Mouse (Mus musculus) forebrain, embryonic 14.5 days (tissue): ENCODE results near the gene Med19. TPM values are rescaled to one million over a fixed set of nuclear protein-coding genes. Genes with fewer than 3 reads are reported as not detected.

Source experiments
- ATAC-seq: fragments of 200-750 bp; cut with Nextera tagmentation; 2 replicates; pipeline ENCODE4 v1.8.0; 2017; ENCODE audit warnings: mild to moderate bottlenecking, moderate library complexity
- DNase-seq: peaks from one replicate; pipeline ENCODE4 v3.0.0-alpha.2; 2015; ENCODE audit warnings: low spot score
- H3K27ac ChIP-seq: fragments of 300-500 bp; sonication (generic); 2 replicates; pipeline ENCODE4 v1.5.1; 2014; ENCODE audit warnings: low read depth, mild to moderate bottlenecking, control low read depth, low read length, moderate library complexity
- H3K27me3 ChIP-seq: fragments of 300-500 bp; sonication (generic); replicated peaks from 2 replicates; pipeline ENCODE4 v1.6.1; 2014; ENCODE audit warnings: low read length, control low read depth, mixed read lengths; ENCODE audit not compliant: control insufficient read depth, insufficient read depth
- H3K36me3 ChIP-seq: fragments of 300-500 bp; sonication (generic); 2 replicates; pipeline ENCODE4 v1.6.1; 2014; ENCODE audit warnings: low read length, control low read depth; ENCODE audit not compliant: control insufficient read depth, insufficient read depth
- H3K4me1 ChIP-seq: fragments of 300-500 bp; sonication (generic); 2 replicates; pipeline ENCODE4 v1.6.1; 2014; ENCODE audit warnings: antibody characterized with exemption, low read length, control low read depth; ENCODE audit not compliant: control insufficient read depth, insufficient read depth
- H3K4me2 ChIP-seq: fragments of 300-500 bp; sonication (generic); 2 replicates; pipeline ENCODE4 v1.6.1; 2014; ENCODE audit warnings: mild to moderate bottlenecking, control low read depth, low read length
- H3K4me3 ChIP-seq: fragments of 300-500 bp; sonication (generic); 2 replicates; pipeline ENCODE4 v1.5.1; 2014; ENCODE audit warnings: low read depth, low read length, control low read depth
- H3K9ac ChIP-seq: fragments of 300-500 bp; sonication (generic); 2 replicates; pipeline ENCODE4 v1.6.1; 2014; ENCODE audit warnings: mild to moderate bottlenecking, low read length, control low read depth, moderate library complexity
- H3K9me3 ChIP-seq: fragments of 300-500 bp; sonication (generic); replicated peaks from 2 replicates; pipeline ENCODE4 v1.6.1; 2016; ENCODE audit warnings: low read length, control low read depth, mixed read lengths; ENCODE audit not compliant: control insufficient read depth
- WGBS: fragments of 180-500 bp; shearing (Covaris S2); extraction: QIAGEN DNeasy Blood & Tissue Kit; methylation state at CpG from one replicate; pipeline ENCODE4 v1.1.7; 2014; 5-methylcytosine and 5-hydroxymethylcytosine counted together
- polyA plus RNA-seq: library from polyadenylated mRNA; unstranded; fragments of >200 nt; fragmentation: Nextera tagmentation; extraction: Ambion mirVana; gene quantifications from 2 replicates; pipeline ENCODE4 v1.2.1, GENCODE M21; 2014

Med19 gene
- polyA plus RNA-seq, 1 experiment from 2014 or later, result 55.3 TPM

GRCm38 (mm10) chr2:84705295-84705694 lies 27.1 kb downstream of the Med19 start:
- Histone ChIP-seq H3K27me3 (no peaks in the 10 kb centered on the region), H3K9me3 (no peaks in the 10 kb centered on the region), H3K36me3 (peaks cover 35% of the 10 kb centered on the region), H3K4me2 (no peak overlapping the region), H3K27ac (no peak overlapping the region), H3K9ac (no peak overlapping the region), H3K4me3 (no peak overlapping the region), H3K4me1 (peaks cover 9% of the 10 kb centered on the region)
- ATAC-seq (no peak), DNase-seq (no peak)
- 89% methylated on average over 1 of the region's 1 CpGs for WGBS

- Histone ChIP-seq H3K27ac (no peak overlapping the region), H3K27me3 (no peaks in the 10 kb centered on the region), H3K4me1 (peaks cover 12% of the 10 kb centered on the region), H3K4me3 (no peak overlapping the region), H3K9ac (no peak overlapping the region), H3K4me2 (no peak overlapping the region), H3K9me3 (no peaks in the 10 kb centered on the region), H3K36me3 (peaks cover 39% of the 10 kb centered on the region)
- WGBS, result 17% methylated on average over 1 of the region's 1 CpGs
- peak; percentile 11 for DNase-seq
- peak; percentile 40; the same call in 1 of the 2 replicates for ATAC-seq
Measured at GRCm38 (mm10) chr2:84707523-84707922, 29.3 kb downstream of the Med19 start.

DNA sequence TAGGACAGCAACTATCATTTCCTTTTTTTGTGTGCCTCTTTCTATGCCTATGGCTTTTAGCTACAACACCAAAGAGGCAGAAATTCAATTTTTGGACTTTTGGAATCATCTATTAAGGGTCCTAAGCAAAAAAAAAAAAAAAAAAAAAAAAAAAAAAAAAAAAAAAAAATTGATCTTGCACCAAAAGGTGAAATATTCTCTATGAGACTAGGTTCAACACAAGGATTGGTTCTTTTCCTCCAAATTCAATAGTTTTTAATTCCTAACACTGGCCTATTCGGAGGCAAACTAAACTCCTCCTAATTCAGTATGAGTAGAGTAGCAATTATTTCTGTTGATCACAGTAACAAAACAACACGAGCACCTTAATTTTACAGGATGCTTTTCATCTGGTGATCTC lies 33.7 kb downstream of the Med19 start:
- Histone ChIP-seq H3K27me3 (no peaks in the 10 kb centered on the region), H3K27ac (no peak overlapping the region), H3K36me3 (peaks cover 25% of the 10 kb centered on the region), H3K9ac (no peak overlapping the region), H3K9me3 (no peaks in the 10 kb centered on the region), H3K4me1 (peaks cover 19% of the 10 kb centered on the region), H3K4me3 (no peak overlapping the region), H3K4me2 (no peak overlapping the region)
- whole genome bisulfite sequencing, result 78% methylated on average over 2 of the region's 2 CpGs
- DNase-seq (no peak), ATAC-seq (no peak)

DNA sequence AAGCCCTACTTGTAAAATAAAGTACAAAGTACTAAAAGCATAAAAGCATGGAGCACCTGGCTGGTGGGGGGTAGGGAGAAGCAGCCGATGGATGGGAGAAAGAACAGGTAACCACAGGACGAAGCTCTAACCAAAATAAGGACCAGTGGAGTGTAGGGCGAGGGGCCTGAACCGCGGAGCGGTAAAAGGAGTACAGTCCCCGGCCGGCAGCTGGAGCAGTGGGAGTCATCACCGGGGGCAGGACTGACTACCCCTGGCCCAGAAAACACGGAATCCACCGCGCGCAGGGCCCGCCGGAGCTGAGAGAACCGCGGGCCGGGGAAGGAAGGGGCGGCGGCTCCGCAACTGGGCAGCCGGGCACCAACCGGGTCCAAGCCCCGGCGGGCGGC lies 36.2 kb downstream of the Med19 start:
- 0% methylated on average over 20 of the region's 26 CpGs for WGBS
- Histone ChIP-seq H3K9ac (peak overlapping the region; percentile 93), H3K36me3 (peaks cover 15% of the 10 kb centered on the region), H3K27me3 (no peaks in the 10 kb centered on the region), H3K4me1 (peaks cover 10% of the 10 kb centered on the region), H3K27ac (peak overlapping the region; percentile 96), H3K9me3 (no peaks in the 10 kb centered on the region), H3K4me3 (peak overlapping the region; percentile 93), H3K4me2 (peak overlapping the region; percentile 78)
- ATAC-seq (peak; percentile 15), DNase-seq (no peak)

DNA sequence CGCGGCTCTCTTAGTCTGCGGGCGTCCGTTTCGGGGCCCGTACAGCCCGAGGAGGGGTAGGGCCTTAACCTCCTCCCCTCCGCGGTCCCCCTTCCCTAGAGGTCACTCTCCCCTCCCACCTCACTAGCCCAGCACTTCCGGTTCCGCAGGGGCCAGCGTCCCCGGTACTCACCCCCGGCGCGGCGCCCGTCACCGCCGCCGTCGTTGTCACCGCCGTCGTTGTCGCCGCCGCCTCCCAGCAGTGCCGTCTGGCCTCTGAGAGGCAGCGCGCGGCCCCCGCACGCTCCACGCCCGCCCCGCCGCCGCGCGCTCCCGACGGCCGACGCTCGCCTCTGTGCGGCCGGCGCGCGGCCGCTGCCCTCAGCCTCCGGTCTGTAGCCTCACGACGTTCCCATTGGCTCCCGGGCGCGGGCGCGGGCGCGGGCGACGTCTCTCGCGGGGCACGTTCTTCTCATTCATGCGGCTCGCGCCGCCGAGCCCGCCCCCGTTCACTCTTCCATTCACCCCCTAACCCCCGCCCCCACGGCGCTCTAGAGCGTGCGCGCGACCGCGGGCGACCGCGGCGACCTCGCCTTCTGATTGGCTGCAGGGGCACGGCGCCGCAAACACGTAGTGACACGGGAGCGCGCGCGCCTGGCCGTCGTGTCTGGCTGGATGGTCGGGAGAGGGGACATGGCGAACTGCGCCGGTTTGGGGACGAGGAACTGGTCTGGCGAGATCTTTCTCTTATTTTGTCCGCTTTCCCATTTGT lies 36.8 kb downstream of the Med19 start, which contains the start of gene Zdhhc5:
TSS of gene Zdhhc5 (minus strand) at position 370 of the 751 bp plus-strand sequence.
- Histone ChIP-seq H3K27me3 (no peaks in the 10 kb centered on the region), H3K4me1 (peaks cover 10% of the 10 kb centered on the region), H3K27ac (peak within 1 kb of the TSS; percentile 96), H3K9ac (peak within 1 kb of the TSS; percentile 93), H3K4me2 (peak within 1 kb of the TSS; percentile 78), H3K36me3 (peaks cover 11% of the 10 kb centered on the region), H3K9me3 (no peaks in the 10 kb centered on the region), H3K4me3 (peak within 1 kb of the TSS; percentile 93)
- DNase-seq (peak; percentile 99), ATAC-seq (peak; percentile 97)
- under 1% methylated on average over 105 of the region's 107 CpGs for WGBS

DNA sequence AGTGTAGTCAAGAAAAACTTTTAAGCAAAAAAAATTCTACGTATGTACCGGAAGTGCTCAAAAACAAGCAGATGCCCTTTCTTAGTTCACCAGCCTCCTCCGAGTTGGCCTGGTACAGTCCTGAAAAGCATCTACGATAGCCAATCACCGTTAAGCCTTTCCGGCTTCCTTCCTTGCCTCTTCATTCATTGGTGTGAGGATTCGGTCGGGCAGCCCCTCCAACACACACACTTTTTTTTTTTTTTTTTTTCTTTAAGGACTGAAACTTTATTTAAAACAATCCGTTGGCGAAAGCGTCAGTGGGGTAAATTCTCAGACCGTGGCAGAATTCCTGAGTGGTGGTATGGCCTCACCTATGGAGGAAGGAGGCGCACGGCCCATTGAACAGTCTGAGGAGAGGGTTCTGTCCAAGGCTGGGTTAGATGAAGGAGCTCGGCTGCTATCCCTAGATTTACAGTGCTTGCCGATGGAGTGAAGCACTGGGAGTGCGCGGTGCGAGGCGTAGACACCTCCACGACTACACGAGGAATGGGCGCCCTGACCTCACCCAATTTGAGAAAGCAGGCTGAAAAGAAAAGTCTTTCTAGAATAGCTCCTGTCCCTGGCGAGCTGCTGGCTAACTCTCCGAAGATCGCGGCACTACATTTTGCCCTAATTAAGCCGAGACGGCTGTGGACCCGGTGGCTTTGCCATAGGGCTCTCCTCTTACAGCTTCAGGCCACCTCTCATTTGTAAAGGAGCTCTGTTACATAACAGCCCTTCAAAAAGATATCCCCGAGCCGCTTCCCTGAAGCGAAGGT lies 37.6 kb downstream of the Med19 start:
- Histone ChIP-seq H3K9ac (peak overlapping the region; percentile 66), H3K27me3 (no peaks in the 10 kb centered on the region), H3K4me1 (peaks cover 10% of the 10 kb centered on the region), H3K27ac (peak overlapping the region; percentile 96), H3K36me3 (peaks cover 4% of the 10 kb centered on the region), H3K9me3 (no peaks in the 10 kb centered on the region), H3K4me2 (peak overlapping the region; percentile 74), H3K4me3 (peak overlapping the region; percentile 93)
- under 1% methylated on average over 33 of the region's 33 CpGs for WGBS
- DNase-seq (peak; percentile 98), ATAC-seq (peak; percentile 95)

- DNase-seq, result no peak
- ATAC-seq, result no peak
- Histone ChIP-seq H3K36me3 (peaks cover 8% of the 10 kb centered on the region), H3K27me3 (no peaks in the 10 kb centered on the region), H3K4me1 (peaks cover 10% of the 10 kb centered on the region), H3K4me2 (peak overlapping the region; percentile 74), H3K9ac (peak overlapping the region; percentile 66), H3K4me3 (peak overlapping the region; percentile 93), H3K27ac (no peak overlapping the region), H3K9me3 (no peaks in the 10 kb centered on the region)
- WGBS, result 41% methylated on average over 9 of the region's 9 CpGs
Measured at GRCm38 (mm10) chr2:84716423-84717355, 38.5 kb downstream of the Med19 start.

DNA sequence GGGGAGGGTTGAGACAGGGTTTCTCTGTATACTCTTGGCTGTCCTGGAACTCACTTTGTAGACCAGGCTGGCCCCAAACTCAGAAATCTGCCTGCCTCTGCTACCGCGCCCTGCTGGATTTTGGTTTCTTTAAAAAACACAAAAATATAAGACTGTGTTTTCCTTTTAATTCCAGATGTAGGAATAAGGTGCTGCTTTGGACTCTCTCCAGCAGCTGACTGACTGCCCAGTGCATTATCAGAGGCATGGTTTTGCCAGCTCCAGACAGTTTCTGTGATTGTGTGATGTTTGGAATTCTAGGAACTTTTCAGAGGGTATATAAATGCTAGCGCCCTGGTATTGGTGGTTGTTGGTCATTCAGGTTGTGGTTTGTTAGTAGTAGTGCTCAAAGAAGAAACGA lies 39.2 kb downstream of the Med19 start:
- DNase-seq, result no peak
- Histone ChIP-seq H3K9me3 (no peaks in the 10 kb centered on the region), H3K9ac (no peak overlapping the region), H3K27me3 (no peaks in the 10 kb centered on the region), H3K4me3 (no peak overlapping the region), H3K27ac (no peak overlapping the region), H3K4me1 (peaks cover 7% of the 10 kb centered on the region), H3K36me3 (peaks cover 14% of the 10 kb centered on the region), H3K4me2 (no peak overlapping the region)
- 92% methylated on average over 4 of the region's 4 CpGs for WGBS
- ATAC-seq, result no peak
